Mouse (Mus musculus): ENCODE measurements around the gene Bcl7c.

DNA sequence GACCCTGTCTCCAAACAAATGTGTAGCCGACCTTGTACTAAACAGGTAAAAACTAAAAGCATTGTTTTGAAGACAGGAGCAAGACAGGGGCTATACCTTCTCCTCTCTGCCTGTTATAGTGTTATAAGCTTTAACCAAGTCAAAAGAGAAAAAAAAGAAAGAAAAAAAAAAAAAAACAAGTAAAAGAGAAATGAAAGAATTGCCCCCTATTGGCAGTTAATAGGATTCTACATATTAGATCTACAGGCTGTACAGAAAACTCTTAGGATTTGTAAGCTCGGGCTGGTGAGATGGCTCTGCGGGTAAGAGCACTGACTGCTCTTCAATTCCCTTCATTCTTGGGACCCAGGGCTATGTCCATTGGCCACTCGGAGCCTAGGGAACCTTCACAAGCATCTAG lies 66.5 kb downstream of the Bcl7c start:
- TF ChIP-seq CTCF (IDR thresholded peaks at IDR 0.05) (no peak), EP300 (IDR thresholded peaks at IDR 0.05) (no peak)
